Mouse (Mus musculus) adrenal gland, adult 18-20 months (tissue): Measurements from ENCODE around the gene Rtn4rl2. TPM values are rescaled to one million over a fixed set of nuclear protein-coding genes. Genes with fewer than 3 reads are reported as not detected.
A peak's percentile ranks its signal among the peaks of the same experiment; 100 is the strongest.

Experiments
- DNase-seq, 2 experiments: peaks; one replicate each; pipeline ENCODE4 v3.0.0; 2021 to 2022; ENCODE audit warnings: low spot score in 2 of 2
- total RNA-seq, 2 experiments: library from RNA; stranded (reverse); gene quantifications; 1 replicate in 1 of 2; 2 replicates in 1 of 2; pipeline ENCODE4 v1.2.3; 2021

The Rtn4rl2 gene
- total RNA-seq, 2 experiments from 2014 or later, result 1.9 to 2.4 TPM

- DNase-seq, result no peak
Measured at GRCm38 (mm10) chr2:84885084-84886055, 1.1 kb downstream of the Rtn4rl2 start.

DNA sequence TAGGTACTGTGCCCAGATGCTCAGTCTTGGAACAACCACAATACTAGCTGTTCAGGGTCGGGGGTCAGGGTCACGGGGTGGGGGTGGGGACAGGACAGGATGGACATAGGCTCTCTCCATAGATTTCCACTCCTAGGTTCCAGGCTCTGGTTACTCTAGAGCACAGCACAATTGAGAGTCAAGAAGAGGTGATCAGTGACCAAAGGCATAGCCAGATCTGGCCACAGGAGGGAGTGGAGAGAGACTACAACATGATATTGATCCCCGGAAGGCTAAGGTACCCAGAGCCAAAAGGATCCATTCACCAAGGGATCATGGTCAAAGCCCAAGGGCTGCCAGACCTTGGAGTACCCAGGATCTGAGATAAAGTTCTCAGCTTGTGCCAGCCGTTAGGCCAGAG, 1.9 kb downstream of the Rtn4rl2 start:
- no peak for DNase-seq

GRCm38 (mm10) chr2:84883942-84884341, 2.6 kb downstream of the Rtn4rl2 start:
- no peak for DNase-seq

- no peak for DNase-seq
Measured at GRCm38 (mm10) chr2:84883530-84883929, 3.0 kb downstream of the Rtn4rl2 start.

- no peak for DNase-seq
Measured at GRCm38 (mm10) chr2:84883084-84883483, 3.4 kb downstream of the Rtn4rl2 start.

DNA sequence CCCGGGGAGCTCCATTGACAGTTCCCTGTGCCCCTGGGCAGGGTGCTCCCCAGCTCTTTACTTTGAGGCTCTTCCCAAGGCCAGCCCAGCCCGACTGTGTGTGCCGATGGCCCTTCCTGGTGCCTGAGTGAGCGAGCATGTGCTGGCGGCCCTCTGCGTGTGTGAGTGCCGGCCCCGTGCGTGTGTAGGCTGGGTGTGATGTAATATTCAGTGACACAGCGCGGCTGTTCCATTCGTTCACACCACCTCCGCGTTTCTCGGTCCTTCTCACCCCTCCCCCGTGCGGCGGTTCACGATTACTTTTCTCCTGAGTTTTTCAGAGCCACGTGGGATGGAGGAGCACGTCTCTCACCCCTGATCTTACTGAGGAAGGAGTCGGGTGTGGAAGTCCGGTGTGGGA, 3.9 kb downstream of the Rtn4rl2 start:
- no peak for DNase-seq

DNA sequence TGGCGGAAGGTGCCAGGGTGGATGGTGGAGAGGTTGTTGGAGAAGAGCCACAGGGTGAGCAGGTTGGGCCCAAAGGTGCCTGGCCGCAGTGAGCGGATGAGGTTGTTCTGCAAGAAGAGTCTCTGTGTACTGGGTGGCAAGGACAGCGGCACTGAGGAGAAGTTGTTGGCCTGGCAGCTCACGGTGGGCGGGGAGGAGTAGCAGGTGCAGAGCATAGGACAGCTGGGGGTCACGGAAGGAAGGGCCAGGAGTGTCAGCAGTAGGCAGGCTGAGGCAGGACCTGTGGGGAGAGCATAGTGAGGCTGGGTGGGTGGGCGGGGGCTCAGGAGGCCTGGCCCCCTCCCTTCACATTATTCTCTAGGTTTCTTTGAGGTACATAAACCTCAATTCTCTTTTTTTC, 5.9 kb downstream of the Rtn4rl2 start:
- DNase-seq, result no peak

GRCm38 (mm10) chr2:84875842-84876241, 10.7 kb downstream of the Rtn4rl2 start:
- DNase-seq, result no peak

- DNase-seq, result peak; percentile 46 to 70
Measured at GRCm38 (mm10) chr2:84872105-84872716, 14.3 kb downstream of the Rtn4rl2 start.

- no peak for DNase-seq
Measured at GRCm38 (mm10) chr2:84870623-84871160, 15.8 kb downstream of the Rtn4rl2 start.

- no peak for DNase-seq
Measured at GRCm38 (mm10) chr2:84868977-84869376, 17.5 kb downstream of the Rtn4rl2 start.

DNA sequence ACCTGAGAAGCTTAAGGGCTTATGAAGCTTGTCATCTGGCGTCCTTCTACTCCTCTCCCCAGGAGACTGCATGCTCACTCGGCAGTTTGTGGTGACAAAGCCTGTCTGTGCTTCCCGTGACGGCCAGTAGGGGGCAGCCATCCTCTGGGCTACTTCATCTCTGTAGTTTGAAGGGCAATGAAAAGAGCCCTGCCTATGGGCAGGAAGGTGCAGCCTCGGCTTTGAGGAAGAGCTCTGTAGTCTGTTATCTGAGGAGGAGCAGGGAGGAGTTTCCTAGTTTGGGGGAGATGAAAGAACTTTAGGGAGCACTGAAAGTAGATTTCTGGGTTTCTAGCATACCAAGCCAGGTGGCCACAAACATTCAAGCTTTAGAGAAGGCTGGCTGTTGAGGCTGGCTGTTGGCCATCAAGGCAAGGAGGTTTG, 18.0 kb downstream of the Rtn4rl2 start:
- DNase-seq, result peak; percentile 42 to 64

DNA sequence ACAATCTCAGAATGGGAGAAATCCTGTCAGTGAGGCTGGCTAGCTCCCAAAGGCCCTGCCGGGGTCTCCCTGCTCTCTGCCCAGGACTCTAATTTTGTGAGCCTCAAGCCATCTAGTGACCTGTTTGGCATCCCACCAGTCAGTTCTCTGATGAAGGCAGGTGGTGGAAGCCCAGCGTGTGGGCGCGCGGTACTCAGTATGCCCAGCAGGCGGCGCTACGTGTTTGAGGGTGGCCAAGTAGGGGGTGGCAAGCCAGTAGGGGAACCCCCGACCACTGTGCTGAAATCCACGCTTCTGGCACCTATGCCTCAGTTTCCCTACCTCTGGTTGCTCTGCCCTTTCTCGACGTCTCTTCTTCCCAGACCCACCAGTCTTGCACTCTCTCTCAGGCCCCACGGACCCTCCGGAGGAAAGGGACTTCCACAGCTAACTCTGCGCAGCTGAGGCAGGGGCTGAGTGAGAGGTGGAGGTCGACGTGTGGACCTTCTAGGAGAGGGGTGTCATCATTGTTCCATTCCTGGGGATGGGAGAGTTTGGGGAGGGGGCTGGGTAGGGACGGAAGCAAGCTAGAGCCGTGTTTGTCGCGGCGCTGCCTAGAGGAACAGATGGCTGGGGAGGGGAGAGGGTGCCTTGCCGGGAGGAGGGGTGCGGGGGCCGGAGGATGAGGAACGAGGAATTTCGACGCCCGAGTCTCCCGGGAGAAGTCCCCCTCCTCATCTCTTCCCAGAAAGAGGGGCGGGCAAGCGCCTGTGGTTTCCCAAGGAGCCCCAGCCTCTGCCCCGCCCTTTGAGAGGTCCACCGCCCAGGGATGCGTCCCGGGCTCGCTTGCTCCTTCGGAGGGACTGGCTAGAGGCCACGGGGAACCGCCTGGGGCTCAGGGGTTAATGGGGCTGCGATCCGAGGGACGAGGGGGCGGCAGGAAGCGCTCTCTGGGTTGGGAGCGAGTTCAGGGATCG, 20.6 kb downstream of the Rtn4rl2 start:
- DNase-seq, result peak; percentile 37 to 62

GRCm38 (mm10) chr2:84862231-84862630, 24.3 kb downstream of the Rtn4rl2 start:
- no peak for DNase-seq

GRCm38 (mm10) chr2:84861430-84861829, 25.1 kb downstream of the Rtn4rl2 start:
- no peak for DNase-seq

DNA sequence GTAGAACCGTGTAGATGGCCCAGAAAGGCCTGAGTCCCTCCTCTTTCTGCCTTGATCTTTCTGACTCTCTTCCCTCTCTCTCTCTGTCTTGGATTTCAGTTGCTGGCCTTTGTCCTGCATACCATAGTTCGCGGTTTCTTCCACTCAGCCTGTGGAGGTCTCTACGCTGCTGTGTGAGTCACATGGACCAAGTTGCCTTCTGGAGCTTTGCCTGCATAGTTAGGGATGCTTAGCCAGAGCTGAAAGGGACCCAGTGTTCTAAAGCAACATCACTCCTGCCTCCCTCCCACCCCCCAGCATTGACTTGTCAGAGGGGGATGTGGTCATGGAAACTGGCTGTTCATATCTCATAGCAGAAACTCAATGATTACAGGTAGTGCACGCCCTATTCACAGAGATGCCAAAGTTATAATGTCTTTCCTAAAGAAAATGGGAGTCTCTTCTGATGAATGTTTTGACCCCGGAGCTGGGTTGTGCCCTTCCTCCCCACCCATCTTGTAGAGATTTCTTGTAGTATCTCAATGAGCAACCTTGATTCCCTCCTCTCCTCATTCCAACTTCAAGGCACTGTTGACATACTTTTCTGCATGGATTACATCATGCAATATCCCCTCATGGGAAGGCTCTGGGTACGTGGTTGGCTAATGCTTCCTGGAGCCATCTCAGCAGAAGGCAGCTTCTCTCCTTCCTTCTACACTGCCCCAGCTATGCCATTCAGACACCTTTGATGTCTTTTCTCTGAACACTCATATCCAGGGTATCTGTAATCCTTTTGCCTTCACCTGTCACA, 26.3 kb downstream of the Rtn4rl2 start:
- DNase-seq, result no peak

GRCm38 (mm10) chr2:84858551-84858950, 28.0 kb downstream of the Rtn4rl2 start:
- no peak for DNase-seq

DNA sequence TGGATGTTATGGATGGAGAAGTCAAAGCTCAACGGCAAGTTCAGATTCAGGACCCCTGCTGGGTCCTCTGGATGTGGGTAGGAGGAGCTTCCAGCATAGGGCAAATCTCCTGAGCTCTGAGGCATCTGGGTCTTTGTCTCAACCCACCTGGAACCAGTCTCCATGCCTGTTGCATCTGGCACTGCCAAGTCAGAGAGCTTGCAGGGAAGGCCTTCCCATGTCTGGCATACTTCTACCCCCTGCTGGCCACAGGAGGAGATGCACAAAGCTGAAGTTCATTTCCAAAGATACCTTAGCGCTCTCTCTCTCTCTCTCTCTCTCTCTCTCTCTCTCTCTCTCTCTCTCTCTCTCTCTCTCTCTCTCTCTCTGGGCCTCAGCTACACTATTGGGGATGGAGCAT, 30.8 kb downstream of the Rtn4rl2 start:
- DNase-seq, result peak; percentile 21 to 42

DNA sequence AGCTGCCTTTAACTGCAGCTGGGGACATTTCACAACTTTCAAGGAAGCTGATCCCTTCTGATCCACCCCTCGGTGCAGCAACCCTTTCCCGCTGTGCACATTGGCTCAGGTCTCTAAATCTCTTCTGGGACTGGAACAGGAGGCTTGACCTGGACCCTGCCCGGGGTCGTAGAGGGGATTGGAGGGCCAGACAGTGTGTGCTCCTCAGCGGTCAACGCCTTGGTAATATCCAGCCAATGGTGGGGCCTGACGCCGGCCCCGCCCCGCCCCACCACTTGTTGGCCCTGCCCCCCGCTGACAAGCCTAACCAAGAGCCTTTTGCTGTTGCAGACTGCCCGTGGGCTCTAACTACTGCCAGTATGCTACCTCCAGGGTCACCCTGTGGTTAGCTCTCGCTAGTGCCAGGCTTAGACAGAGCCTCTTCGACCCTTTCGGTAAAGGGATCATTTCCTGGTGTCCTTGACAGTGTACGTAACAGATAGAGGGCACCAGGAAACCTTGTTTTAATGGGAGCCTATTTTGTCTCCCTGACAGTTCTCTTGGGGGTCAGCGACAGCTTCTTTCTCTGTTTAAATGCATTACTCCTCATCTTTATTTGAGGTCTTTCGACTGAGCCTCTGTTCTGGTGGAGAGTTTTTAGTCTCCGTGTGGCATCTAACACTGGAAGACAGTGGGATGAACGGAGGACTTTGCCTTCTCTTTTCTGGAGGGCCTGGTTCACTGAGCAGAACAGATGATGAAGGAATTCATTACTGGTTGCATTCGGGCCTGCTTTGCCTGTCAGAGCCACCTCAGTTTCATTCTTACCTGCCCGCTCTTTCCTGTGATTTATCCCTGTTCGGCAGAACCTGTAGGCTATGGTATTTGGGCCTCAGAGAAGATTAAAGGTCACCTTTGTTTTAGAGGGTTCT, 35.1 kb downstream of the Rtn4rl2 start:
- DNase-seq, result peak; percentile 45 to 54
